Mouse (Mus musculus) cerebellum, adult (tissue): Measurements from ENCODE around the gene Rack1.
"Not testable (repeated sequence)": the region's sequence is repeated elsewhere in the genome, so short reads cannot be mapped to it uniquely, and the experiment has no call there.

Experiments
- ATAC-seq: cut with Nextera tagmentation; 2 replicates; pipeline ENCODE4 v1.9.2; 2017; ENCODE audit warnings: mild to moderate bottlenecking, moderate library complexity, mixed read lengths; ENCODE audit not compliant: insufficient number of reproducible peaks, low FRiP score, low TSS enrichment

Rack1 gene

GRCm38 (mm10) chr11:48837310-48838180 is 37.4 kb downstream of the Rack1 start:
- ATAC-seq = peak; percentile 57

GRCm38 (mm10) chr11:48838181-48838797 is 38.2 kb downstream of the Rack1 start:
- no peak for ATAC-seq

- no peak for ATAC-seq
These were observed 38.9 kb downstream of the Rack1 start for GRCm38 (mm10) chr11:48838879-48839680.

- no peak for ATAC-seq
These were observed 40.7 kb downstream of the Rack1 start for GRCm38 (mm10) chr11:48840805-48841204.

- no peak for ATAC-seq
These were observed 41.1 kb downstream of the Rack1 start for GRCm38 (mm10) chr11:48841213-48841612.

GRCm38 (mm10) chr11:48842378-48842792 is 42.3 kb downstream of the Rack1 start:
- no peak for ATAC-seq

- ATAC-seq = no peak
These were observed 43.1 kb downstream of the Rack1 start for GRCm38 (mm10) chr11:48843202-48843601.

GRCm38 (mm10) chr11:48844309-48844708 is 44.2 kb downstream of the Rack1 start:
- ATAC-seq = no peak

GRCm38 (mm10) chr11:48845244-48845815 is 45.2 kb downstream of the Rack1 start:
- ATAC-seq = no peak

GRCm38 (mm10) chr11:48846362-48846761 is 46.2 kb downstream of the Rack1 start:
- not testable (repeated sequence) for ATAC-seq

GRCm38 (mm10) chr11:48846881-48847280 is 46.7 kb downstream of the Rack1 start:
- no peak for ATAC-seq

GRCm38 (mm10) chr11:48850240-48850639 is 50.1 kb downstream of the Rack1 start:
- ATAC-seq = no peak

- ATAC-seq = no peak
These were observed 51.3 kb downstream of the Rack1 start for GRCm38 (mm10) chr11:48851270-48851995.

GRCm38 (mm10) chr11:48852190-48852589 is 52.1 kb downstream of the Rack1 start:
- ATAC-seq = no peak

GRCm38 (mm10) chr11:48852624-48853473 is 52.7 kb downstream of the Rack1 start:
- peak; percentile 41 for ATAC-seq

GRCm38 (mm10) chr11:48853474-48854180 is 53.5 kb downstream of the Rack1 start:
- ATAC-seq = peak; percentile 62; the same call in 1 of the 2 replicates
